Mouse (Mus musculus): Measurements from ENCODE around the gene Cebpe.

Cebpe gene

GRCm38 (mm10) chr14:54720654-54721350, 8.8 kb upstream of the Cebpe start:
- DNase-seq (ENCODE audit: low spot score) = no peak

GRCm38 (mm10) chr14:54720041-54720440, 8.1 kb upstream of the Cebpe start:
- DNase-seq (ENCODE audit: low spot score) = no peak

- no peak for DNase-seq (ENCODE audit: low spot score)
These were observed 3.4 kb upstream of the Cebpe start for GRCm38 (mm10) chr14:54715402-54715801.

- peak; percentile 21 for DNase-seq (ENCODE audit: low spot score)
These were observed 2.7 kb upstream of the Cebpe start for GRCm38 (mm10) chr14:54714617-54715081.

GRCm38 (mm10) chr14:54714121-54714520, 2.1 kb upstream of the Cebpe start:
- peak; percentile 65 for DNase-seq (ENCODE audit: low spot score)

GRCm38 (mm10) chr14:54712861-54713260, 887 bp upstream of the Cebpe start:
- DNase-seq (ENCODE audit: low spot score) = no peak

GRCm38 (mm10) chr14:54709054-54709453, 2.9 kb downstream of the Cebpe start:
- no peak for DNase-seq (ENCODE audit: low spot score)

GRCm38 (mm10) chr14:54706589-54707320, 5.2 kb downstream of the Cebpe start:
- DNase-seq (ENCODE audit: low spot score) = no peak

- no peak for DNase-seq (ENCODE audit: low spot score)
These were observed 6.1 kb downstream of the Cebpe start for GRCm38 (mm10) chr14:54705844-54706243.

- no peak for DNase-seq (ENCODE audit: low spot score)
These were observed 8.8 kb downstream of the Cebpe start for GRCm38 (mm10) chr14:54703207-54703606.

- peak; percentile 77 for DNase-seq (ENCODE audit: low spot score)
These were observed 10.7 kb downstream of the Cebpe start for GRCm38 (mm10) chr14:54701298-54701697.

GRCm38 (mm10) chr14:54699586-54699985, 12.4 kb downstream of the Cebpe start:
- no peak for DNase-seq (ENCODE audit: low spot score)

GRCm38 (mm10) chr14:54698733-54699132, 13.2 kb downstream of the Cebpe start, which contains the start of gene Gm29776:
Gene Gm29776, minus strand, starts transcription at chr14:54698833.
- no peak for DNase-seq (ENCODE audit: low spot score)

- no peak for DNase-seq (ENCODE audit: low spot score)
These were observed 15.2 kb downstream of the Cebpe start for GRCm38 (mm10) chr14:54696752-54697151.

- DNase-seq (ENCODE audit: low spot score) = no peak
These were observed 16.9 kb downstream of the Cebpe start for GRCm38 (mm10) chr14:54695042-54695441.

GRCm38 (mm10) chr14:54687251-54687650, 24.7 kb downstream of the Cebpe start:
- DNase-seq (ENCODE audit: low spot score) = no peak

- peak; percentile 100 for DNase-seq (ENCODE audit: low spot score)
These were observed 25.3 kb downstream of the Cebpe start, which contains the start of gene Acin1 for GRCm38 (mm10) chr14:54686522-54687143. Gene Acin1, minus strand, starts transcription at chr14:54686931.

- DNase-seq (ENCODE audit: low spot score) = no peak
These were observed 25.9 kb downstream of the Cebpe start, which contains the start of gene 1700123O20Rik for GRCm38 (mm10) chr14:54686063-54686521. Gene 1700123O20Rik, plus strand, starts transcription at chr14:54686216.

- no peak for DNase-seq (ENCODE audit: low spot score)
These were observed 26.5 kb downstream of the Cebpe start for GRCm38 (mm10) chr14:54685471-54685870.

GRCm38 (mm10) chr14:54682396-54682795, 29.6 kb downstream of the Cebpe start:
- DNase-seq (ENCODE audit: low spot score) = peak; percentile 53

GRCm38 (mm10) chr14:54678657-54679304, 33.2 kb downstream of the Cebpe start:
- DNase-seq (ENCODE audit: low spot score) = no peak

- no peak for DNase-seq (ENCODE audit: low spot score)
These were observed 35.7 kb downstream of the Cebpe start for GRCm38 (mm10) chr14:54676290-54676689.
